Mouse (Mus musculus) CH12.LX (cell line): ENCODE results near the gene Anp32e. TPM values are rescaled to one million over a fixed set of nuclear protein-coding genes. Genes with fewer than 3 reads are reported as not detected.

Experiments
- DNase-seq: peaks from one replicate; pipeline ENCODE4 v3.0.0-alpha.2; 2013; ENCODE audit errors: extremely low read depth
- H3K27ac ChIP-seq: 2 replicates; pipeline ENCODE4 v1.5.1; 2012; ENCODE audit warnings: low read depth, mild to moderate bottlenecking, control low read depth, moderate library complexity; ENCODE audit not compliant: insufficient read depth
- H3K27me3 ChIP-seq: replicated peaks from 2 replicates; pipeline ENCODE3; 2012; ENCODE audit warnings: inconsistent platforms
- H3K36me3 ChIP-seq, 2 experiments: replicated peaks in 1 of 2; 2 replicates each; pipeline versions ENCODE3 to v1.6.1; 2012; ENCODE audit warnings: inconsistent platforms in 1 of 2, low read length in 1 of 2, mild to moderate bottlenecking in 1 of 2, mixed read lengths in 1 of 2, moderate library complexity in 1 of 2; ENCODE audit not compliant: control insufficient read depth in 1 of 2, insufficient read depth in 1 of 2
- H3K4me1 ChIP-seq, 2 experiments: 2 replicates each; pipeline ENCODE4 v1.6.1; 2012; ENCODE audit warnings: inconsistent platforms in 1 of 2, moderate library complexity in 1 of 2; ENCODE audit not compliant: insufficient read depth in 2 of 2, control insufficient read depth in 1 of 2
- H3K4me2 ChIP-seq: 2 replicates; pipeline ENCODE4 v1.6.1; 2012; ENCODE audit warnings: low read depth, mild to moderate bottlenecking, control low read depth; ENCODE audit not compliant: poor library complexity, insufficient read depth, severe bottlenecking
- H3K4me3 ChIP-seq, 3 experiments: fragments of 150-350 bp in 1 of 3; sonication (generic) in 1 of 3; replicated peaks in 1 of 3; 2 replicates each; pipeline versions ENCODE3 to v1.5.1; 2011 to 2012; ENCODE audit warnings: low read depth in 2 of 3, low read length in 2 of 3, mild to moderate bottlenecking in 2 of 3, moderate library complexity in 2 of 3, control low read depth in 1 of 3, improper control_type of control experiment in 1 of 3, inconsistent platforms in 1 of 3, mixed read lengths in 1 of 3; ENCODE audit not compliant: poor library complexity in 1 of 3
- H3K79me2 ChIP-seq: replicated peaks from 2 replicates; pipeline ENCODE4 v1.6.1; 2012; ENCODE audit warnings: mild to moderate bottlenecking, moderate library complexity; ENCODE audit not compliant: control insufficient read depth, poor library complexity, insufficient read depth, severe bottlenecking; ENCODE audit errors: extremely low read depth
- H3K9ac ChIP-seq: 2 replicates; pipeline ENCODE4 v1.6.1; 2012; ENCODE audit warnings: low read depth, mild to moderate bottlenecking, control low read depth, moderate library complexity; ENCODE audit not compliant: insufficient read depth
- H3K9me3 ChIP-seq: replicated peaks from 2 replicates; pipeline ENCODE3; 2012; ENCODE audit warnings: low read length, inconsistent platforms, mixed read lengths
- CHD1 ChIP-seq: IDR thresholded peaks from 2 replicates; pipeline ENCODE4 v1.6.1; 2012; ENCODE audit warnings: low read depth, low read length, improper control_type of control experiment, inconsistent platforms
- CHD2 ChIP-seq: IDR thresholded peaks from 2 replicates; pipeline ENCODE4 v1.6.1; 2011; ENCODE audit warnings: low read length, improper control_type of control experiment
- ELF1 ChIP-seq: IDR thresholded peaks from 2 replicates; pipeline ENCODE4 v1.6.1; 2014; ENCODE audit warnings: low read depth, mild to moderate bottlenecking, inconsistent platforms, low read length, improper control_type of control experiment
- ETS1 ChIP-seq: conservative IDR thresholded peaks from 2 replicates; pipeline ENCODE4 v1.6.1; 2012; ENCODE audit warnings: low read depth, mild to moderate bottlenecking, inconsistent platforms, low read length, improper control_type of control experiment, moderate library complexity
- GABPA ChIP-seq: IDR thresholded peaks from 2 replicates; pipeline ENCODE4 v1.6.1; 2012; ENCODE audit warnings: low read depth, low read length, improper control_type of control experiment, inconsistent platforms; ENCODE audit not compliant: insufficient replicate concordance
- IRF4 ChIP-seq: IDR thresholded peaks from 2 replicates; pipeline ENCODE4 v1.6.1; 2014; ENCODE audit warnings: low read depth, mild to moderate bottlenecking, inconsistent platforms, low read length, improper control_type of control experiment
- JUN ChIP-seq: IDR thresholded peaks from 2 replicates; pipeline ENCODE4 v1.6.1; 2011; ENCODE audit warnings: low read depth, mild to moderate bottlenecking, low read length, improper control_type of control experiment, moderate library complexity; ENCODE audit not compliant: insufficient read depth
- JUND ChIP-seq: conservative IDR thresholded peaks from 2 replicates; pipeline ENCODE4 v1.6.1; 2011; ENCODE audit warnings: low read depth, low read length, improper control_type of control experiment
- MAZ ChIP-seq: IDR thresholded peaks from 2 replicates; pipeline ENCODE4 v1.6.1; 2012; ENCODE audit warnings: low read depth, mild to moderate bottlenecking, inconsistent platforms, low read length, improper control_type of control experiment, moderate library complexity
- MXI1 ChIP-seq: IDR thresholded peaks from 2 replicates; pipeline ENCODE4 v1.6.1; 2011; ENCODE audit warnings: mild to moderate bottlenecking, low read depth, low read length, improper control_type of control experiment
- MYC ChIP-seq: IDR thresholded peaks from 2 replicates; pipeline ENCODE4 v1.6.1; 2011; ENCODE audit warnings: low read depth, mild to moderate bottlenecking, improper control_type of control experiment, low read length
- NRF1 ChIP-seq: IDR thresholded peaks from 2 replicates; pipeline ENCODE4 v1.6.1; 2014; ENCODE audit warnings: low read depth, mild to moderate bottlenecking, inconsistent platforms, low read length, improper control_type of control experiment, moderate library complexity
- POLR2A ChIP-seq: IDR thresholded peaks from 2 replicates; pipeline ENCODE4 v1.6.1; 2011; ENCODE audit warnings: low read depth, mild to moderate bottlenecking, improper control_type of control experiment, low read length
- RAD21 ChIP-seq: IDR thresholded peaks from 2 replicates; pipeline ENCODE4 v1.6.1; 2011; ENCODE audit warnings: low read depth, mild to moderate bottlenecking, low read length, improper control_type of control experiment, moderate library complexity
- RCOR1 ChIP-seq: conservative IDR thresholded peaks from 2 replicates; pipeline ENCODE4 v1.6.1; 2012; ENCODE audit warnings: low read depth, mild to moderate bottlenecking, inconsistent platforms, low read length, improper control_type of control experiment
- SIN3A ChIP-seq: IDR thresholded peaks from 2 replicates; pipeline ENCODE4 v1.6.1; 2012; ENCODE audit warnings: low read length, improper control_type of control experiment, inconsistent platforms
- SMC3 ChIP-seq: IDR thresholded peaks from 2 replicates; pipeline ENCODE4 v1.6.1; 2011; ENCODE audit warnings: low read depth, low read length, improper control_type of control experiment
- TBP ChIP-seq: conservative IDR thresholded peaks from 2 replicates; pipeline ENCODE4 v1.6.1; 2011; ENCODE audit warnings: low read depth, low read length, improper control_type of control experiment
- TCF12 ChIP-seq: IDR thresholded peaks from 2 replicates; pipeline ENCODE4 v1.6.1; 2014; ENCODE audit warnings: low read depth, mild to moderate bottlenecking, inconsistent platforms, low read length, improper control_type of control experiment
- ZC3H11A ChIP-seq: IDR thresholded peaks from 2 replicates; pipeline ENCODE4 v1.6.1; 2012; ENCODE audit warnings: low read depth, mild to moderate bottlenecking, inconsistent platforms, low read length, improper control_type of control experiment
- ZKSCAN1 ChIP-seq: IDR thresholded peaks from 2 replicates; pipeline ENCODE4 v1.6.1; 2012; ENCODE audit warnings: low read depth, inconsistent platforms, low read length, improper control_type of control experiment, borderline replicate concordance
- ZMIZ1 ChIP-seq: IDR thresholded peaks from 2 replicates; pipeline ENCODE4 v1.6.1; 2012; ENCODE audit warnings: low read depth, mild to moderate bottlenecking, inconsistent platforms, low read length, improper control_type of control experiment
- dilution Hi-C: fragments of 300-500 bp; cut with MboI; formaldehyde crosslinking; loops from 2 replicates; pipeline ENCODE4 v1.14.3; 2020; ENCODE audit warnings: low sequenced_read_pairs; ENCODE audit not compliant: extremely low pct_unique_long_range_greater_than_20kb, extremely low pct_ligation_motif_present
- in situ Hi-C: fragments of 300-500 bp; cut with MboI; formaldehyde crosslinking; loops from 3 replicates; pipeline ENCODE4 v1.14.3; 2019; ENCODE audit warnings: low sequenced_read_pairs, low pct_ligation_motif_present, low pct_unique_long_range_greater_than_20kb, mixed read lengths
- polyA plus RNA-seq: library from polyadenylated mRNA; unstranded; fragments of >175 nt; gene quantifications from 2 replicates; pipeline ENCODE4 v1.2.1, GENCODE M21; 2012; ENCODE audit warnings: low read depth; ENCODE audit not compliant: insufficient read length
- total RNA-seq, 2 experiments: library from RNA; depleted of rRNA; stranded (reverse); fragments of 300-350 nt in 1 of 2; fragments of >200 nt in 1 of 2; gene quantifications; 2 replicates each; pipeline ENCODE4 v1.2.3; 2012 to 2014

Gene Anp32e
- total and polyA plus RNA-seq, 3 experiments: 74.2 to 439 (median 85.2) TPM

- H3K9ac ChIP-seq: no peak overlapping the region
- H3K4me1 ChIP-seq: peaks cover 7 to 25% of the 10 kb centered on the region in 2 experiments
- peaks cover under 1% of the 10 kb centered on the region; the same call in 1 of the 2 replicates for H3K79me2 ChIP-seq
- in situ Hi-C loops (loop anchor here (5.0 kb wide), 1 partner anchor 33 kb away; no protein-coding TSS in a partner anchor), dilution Hi-C loops (no loop called here)
- H3K36me3 ChIP-seq: peaks cover 7 to 35% of the 10 kb centered on the region in 2 experiments
- no peak overlapping the region for H3K27ac ChIP-seq
- H3K27me3 ChIP-seq: peaks cover 4% of the 10 kb centered on the region
- no peak for DNase-seq
- TF ChIP-seq JUN: no peak
- no peak for TF ChIP-seq SMC3
- no peak for TF ChIP-seq SIN3A
- TF ChIP-seq ZKSCAN1: no peak
- no peak for TF ChIP-seq ETS1
- no peak for TF ChIP-seq RCOR1
- no peak for TF ChIP-seq ZMIZ1
- TF ChIP-seq CHD1: no peak
- no peak for TF ChIP-seq MXI1
- TF ChIP-seq NRF1: no peak
- no peak for TF ChIP-seq TBP
- TF ChIP-seq CHD2: no peak
- no peak for TF ChIP-seq GABPA
- no peak for TF ChIP-seq JUND
- TF ChIP-seq ELF1: no peak
- TF ChIP-seq ZC3H11A: no peak
- no peaks in the 10 kb centered on the region for H3K9me3 ChIP-seq
- H3K4me3 ChIP-seq: no peak overlapping the region
- H3K4me2 ChIP-seq: no peak overlapping the region
Observed at GRCm38 (mm10) chr3:95899800-95900524, 29.1 kb upstream of the Anp32e start.

GRCm38 (mm10) chr3:95901616-95902372 lies 27.3 kb upstream of the Anp32e start:
- dilution Hi-C loops: no loop called here
- Histone ChIP-seq H3K9me3 (no peaks in the 10 kb centered on the region), H3K27ac (no peak overlapping the region), H3K27me3 (peaks cover 8% of the 10 kb centered on the region), H3K9ac (no peak overlapping the region), H3K79me2 (no peaks in the 10 kb centered on the region), H3K36me3 (peaks cover 3 to 28% of the 10 kb centered on the region in 2 experiments)
- DNase-seq: no peak
- TF ChIP-seq RCOR1 (no peak), CHD1 (no peak), TCF12 (no peak), POLR2A (no peak), MYC (no peak), JUN (no peak), ZKSCAN1 (no peak), TBP (no peak), GABPA (no peak), CHD2 (no peak), RAD21 (no peak), IRF4 (no peak), MAZ (no peak), ZC3H11A (no peak), MXI1 (no peak), SMC3 (no peak)
- TF ChIP-seq, all 38 proteins: peak for 0
- Histone ChIP-seq H3K4me2 (no peak overlapping the region), H3K4me1 (peaks cover 7 to 15% of the 10 kb centered on the region in 2 experiments; a peak in 3 of 4 replicates), H3K4me3 (no peak overlapping the region)
- in situ Hi-C loops: loop anchor here (5.0 kb wide), 1 partner anchor 34 kb away; no protein-coding TSS in a partner anchor
